In genomic region chr8:34671716-34672115, GRCm38 (mm10) we compare ENCODE assay signal across 10 mouse cellular contexts.
DNase-seq lines count a peak whose midpoint lies in the region; ATAC-seq and TF ChIP-seq lines count a peak whose summit lies in the region.
"Had no signal": no experiment of that assay in that cellular context is flagged by ENCODE, and none has a peak within 500 bp of the region (broad histone marks: within the 10 kb centered on the region; RNA-seq: fewer than 3 reads in every experiment).

No protein-coding gene starts in this region.

- TF ChIP-seq POLR2A in limb, embryonic 14.5 days (IDR thresholded peaks at IDR 0.05; ENCODE audit: borderline replicate concordance, extremely low read depth, insufficient read depth, insufficient read length) = no peak

- no peak overlapping the region for H3K4me3 ChIP-seq in heart, embryonic 12.5 days
- no peak overlapping the region for H3K4me3 ChIP-seq in limb, embryonic 14.5 days (replicated peaks; ENCODE audit: low read length)
- H3K4me3 ChIP-seq in stomach, embryonic 15.5 days (replicated peaks) = no peak overlapping the region
- H3K4me3 ChIP-seq in midbrain, embryonic 10.5 days = no peak overlapping the region
- H3K4me3 ChIP-seq: forebrain, embryonic 13.5 days had no signal

- H3K4me1 ChIP-seq in heart, embryonic 12.5 days (replicated peaks) = peaks cover 11% of the 10 kb centered on the region
- peaks cover 11% of the 10 kb centered on the region for H3K4me1 ChIP-seq in limb, embryonic 14.5 days (ENCODE audit: control insufficient read depth, insufficient read depth, low read length)
- peaks cover 12% of the 10 kb centered on the region for H3K4me1 ChIP-seq in stomach, embryonic 15.5 days
- H3K4me1 ChIP-seq in midbrain, embryonic 10.5 days = peaks cover 8% of the 10 kb centered on the region
- H3K4me1 ChIP-seq: forebrain, embryonic 13.5 days had no signal

- no peak overlapping the region for H3K27ac ChIP-seq in heart, embryonic 12.5 days (ENCODE audit: poor library complexity, severe bottlenecking)
- H3K27ac ChIP-seq in limb, embryonic 14.5 days (replicated peaks; ENCODE audit: low read depth, low read length) = 0 out of 2 replicates have a peak overlapping the region, but pooled peaks have one; percentile 5
- H3K27ac ChIP-seq in stomach, embryonic 15.5 days = no peak overlapping the region
- H3K27ac ChIP-seq in midbrain, embryonic 10.5 days (replicated peaks) = no peak overlapping the region
- H3K27ac ChIP-seq: forebrain, embryonic 13.5 days had no signal

- H3K4me2 ChIP-seq in heart, embryonic 12.5 days = no peak overlapping the region
- H3K4me2 ChIP-seq in limb, embryonic 14.5 days (replicated peaks; ENCODE audit: low read depth, low read length, severe bottlenecking) = no peak overlapping the region
- no peak overlapping the region for H3K4me2 ChIP-seq in stomach, embryonic 15.5 days
- H3K4me2 ChIP-seq: forebrain, embryonic 13.5 days had no signal

- H3K27me3 ChIP-seq in heart, embryonic 12.5 days (replicated peaks) = 0 out of 2 replicates have a peak, but pooled peaks cover 4% of the 10 kb centered on the region
- H3K27me3 ChIP-seq in limb, embryonic 14.5 days (ENCODE audit: control insufficient read depth, insufficient read depth, low read length) = no peaks in the 10 kb centered on the region
- no peaks in the 10 kb centered on the region for H3K27me3 ChIP-seq in stomach, embryonic 15.5 days (replicated peaks)
- H3K27me3 ChIP-seq in midbrain, embryonic 10.5 days (ENCODE audit: low read depth, poor library complexity, severe bottlenecking) = no peaks in the 10 kb centered on the region
- H3K27me3 ChIP-seq: forebrain, embryonic 13.5 days had no signal

- no peaks in the 10 kb centered on the region for H3K9me3 ChIP-seq in heart, embryonic 12.5 days (replicated peaks)
- no peaks in the 10 kb centered on the region for H3K9me3 ChIP-seq in limb, embryonic 14.5 days (ENCODE audit: control insufficient read depth, low read length)
- H3K9me3 ChIP-seq in stomach, embryonic 15.5 days = no peaks in the 10 kb centered on the region
- no peaks in the 10 kb centered on the region for H3K9me3 ChIP-seq in midbrain, embryonic 10.5 days (replicated peaks)
- H3K9me3 ChIP-seq: forebrain, embryonic 13.5 days had no signal

- ATAC-seq in heart, embryonic 12.5 days (ENCODE audit: insufficient number of reproducible peaks, low FRiP score) = 0 out of 2 replicates have a peak, but pooled peaks have one; percentile 18
- peak; percentile 77 for ATAC-seq in activated CD4-positive, CD25-positive, alpha-beta regulatory T cell, adult 4 months
- peak; percentile 44; the same call in 1 of the 2 replicates for ATAC-seq in limb, embryonic 14.5 days (ENCODE audit: low FRiP score, low read depth)
- peak; percentile 22; the same call in 1 of the 2 replicates for ATAC-seq in stomach, embryonic 15.5 days (ENCODE audit: insufficient read depth, low FRiP score, low read depth)
- ATAC-seq: forebrain, embryonic 13.5 days had no signal

- 4% methylated on average over 3 of the region's 3 CpGs for WGBS in heart, embryonic 12.5 days
- 8% methylated on average over 3 of the region's 3 CpGs for WGBS in limb, embryonic 14.5 days
- 13% methylated on average over 3 of the region's 3 CpGs for WGBS in stomach, embryonic 15.5 days
- 56% methylated on average over 3 of the region's 3 CpGs for WGBS in midbrain, embryonic 10.5 days

- no peak overlapping the region for H3K9ac ChIP-seq in heart, embryonic 12.5 days
- H3K9ac ChIP-seq in limb, embryonic 14.5 days (ENCODE audit: low read depth, low read length, severe bottlenecking) = no peak overlapping the region
- H3K9ac ChIP-seq in stomach, embryonic 15.5 days = no peak overlapping the region
- H3K9ac ChIP-seq: forebrain, embryonic 13.5 days had no signal

- no peak for DNase-seq in heart, adult 11 months
- peak; percentile 9 for DNase-seq in limb, embryonic 14.5 days (ENCODE audit: low spot score)
- DNase-seq in urinary bladder, postnatal 4 days (ENCODE audit: low spot score in 2 of 2) = no peak
- no peak for DNase-seq in adrenal gland, adult 2 months
- no peak for DNase-seq in midbrain, embryonic 10.5 days (ENCODE audit: low spot score)
- DNase-seq: kidney, postnatal 10 days had no signal

- no peaks in the 10 kb centered on the region for H3K36me3 ChIP-seq in heart, embryonic 12.5 days
- H3K36me3 ChIP-seq in limb, embryonic 14.5 days (ENCODE audit: control insufficient read depth, insufficient read depth, low read length) = no peaks in the 10 kb centered on the region
- no peaks in the 10 kb centered on the region for H3K36me3 ChIP-seq in stomach, embryonic 15.5 days
- no peaks in the 10 kb centered on the region for H3K36me3 ChIP-seq in midbrain, embryonic 10.5 days

Comparison
In these comparisons a context has a peak if more than half of its experiments do, and no peak if none do; other contexts are left out.
1. ATAC-seq: peak in every context shown above with its lines; median percentile 77 in activated CD4-positive, CD25-positive, alpha-beta regulatory T cell, adult 4 months; 44 in limb, embryonic 14.5 days; 22 in stomach, embryonic 15.5 days; 18 in heart, embryonic 12.5 days.